Mouse (Mus musculus) forebrain, embryonic 16.5 days (tissue): ENCODE measurements around the gene Sec24b. TPM values are rescaled to one million over a fixed set of nuclear protein-coding genes. Genes with fewer than 3 reads are reported as not detected.

Source experiments
- ATAC-seq: fragments of 200-750 bp; cut with Nextera tagmentation; 2 replicates; pipeline ENCODE4 v1.8.0; 2017; ENCODE audit warnings: mild to moderate bottlenecking, moderate library complexity
- H3K27ac ChIP-seq: fragments of 300-500 bp; sonication (generic); 2 replicates; pipeline ENCODE4 v1.5.1; 2014; ENCODE audit warnings: low read length, control low read depth
- H3K27me3 ChIP-seq: fragments of 300-500 bp; sonication (generic); replicated peaks from 2 replicates; pipeline ENCODE4 v1.6.1; 2014; ENCODE audit warnings: low read length; ENCODE audit not compliant: control insufficient read depth, insufficient read depth
- H3K36me3 ChIP-seq: fragments of 300-500 bp; sonication (generic); 2 replicates; pipeline ENCODE4 v1.6.1; 2014; ENCODE audit not compliant: control insufficient read depth, insufficient read depth
- H3K4me1 ChIP-seq: fragments of 300-500 bp; sonication (generic); replicated peaks from 2 replicates; pipeline ENCODE4 v1.6.1; 2014; ENCODE audit warnings: low read length; ENCODE audit not compliant: control insufficient read depth, insufficient read depth
- H3K4me2 ChIP-seq: fragments of 300-500 bp; sonication (generic); 2 replicates; pipeline ENCODE4 v1.6.1; 2014; ENCODE audit warnings: mild to moderate bottlenecking, low read length, control low read depth
- H3K4me3 ChIP-seq: fragments of 300-500 bp; sonication (generic); replicated peaks from 2 replicates; pipeline ENCODE4 v1.5.1; 2014; ENCODE audit warnings: mild to moderate bottlenecking, low read length, control low read depth
- H3K9ac ChIP-seq: fragments of 300-500 bp; sonication (generic); replicated peaks from 2 replicates; pipeline ENCODE4 v1.6.1; 2014; ENCODE audit warnings: low read depth, low read length, control low read depth
- H3K9me3 ChIP-seq: fragments of 300-500 bp; sonication (generic); 2 replicates; pipeline ENCODE4 v1.6.1; 2016; ENCODE audit warnings: low read length; ENCODE audit not compliant: control insufficient read depth
- WGBS: fragments of 180-500 bp; shearing (Covaris S2); extraction: QIAGEN DNeasy Blood & Tissue Kit; methylation state at CpG from one replicate; pipeline ENCODE4 v1.1.7; 2014; 5-methylcytosine and 5-hydroxymethylcytosine counted together
- polyA plus RNA-seq: library from polyadenylated mRNA; unstranded; fragments of >200 nt; fragmentation: Nextera tagmentation; extraction: Ambion mirVana; gene quantifications from 2 replicates; pipeline ENCODE4 v1.2.1, GENCODE M21; 2015

Gene Sec24b
- polyA plus RNA-seq, 1 experiment from 2014 or later: 33.6 TPM

DNA sequence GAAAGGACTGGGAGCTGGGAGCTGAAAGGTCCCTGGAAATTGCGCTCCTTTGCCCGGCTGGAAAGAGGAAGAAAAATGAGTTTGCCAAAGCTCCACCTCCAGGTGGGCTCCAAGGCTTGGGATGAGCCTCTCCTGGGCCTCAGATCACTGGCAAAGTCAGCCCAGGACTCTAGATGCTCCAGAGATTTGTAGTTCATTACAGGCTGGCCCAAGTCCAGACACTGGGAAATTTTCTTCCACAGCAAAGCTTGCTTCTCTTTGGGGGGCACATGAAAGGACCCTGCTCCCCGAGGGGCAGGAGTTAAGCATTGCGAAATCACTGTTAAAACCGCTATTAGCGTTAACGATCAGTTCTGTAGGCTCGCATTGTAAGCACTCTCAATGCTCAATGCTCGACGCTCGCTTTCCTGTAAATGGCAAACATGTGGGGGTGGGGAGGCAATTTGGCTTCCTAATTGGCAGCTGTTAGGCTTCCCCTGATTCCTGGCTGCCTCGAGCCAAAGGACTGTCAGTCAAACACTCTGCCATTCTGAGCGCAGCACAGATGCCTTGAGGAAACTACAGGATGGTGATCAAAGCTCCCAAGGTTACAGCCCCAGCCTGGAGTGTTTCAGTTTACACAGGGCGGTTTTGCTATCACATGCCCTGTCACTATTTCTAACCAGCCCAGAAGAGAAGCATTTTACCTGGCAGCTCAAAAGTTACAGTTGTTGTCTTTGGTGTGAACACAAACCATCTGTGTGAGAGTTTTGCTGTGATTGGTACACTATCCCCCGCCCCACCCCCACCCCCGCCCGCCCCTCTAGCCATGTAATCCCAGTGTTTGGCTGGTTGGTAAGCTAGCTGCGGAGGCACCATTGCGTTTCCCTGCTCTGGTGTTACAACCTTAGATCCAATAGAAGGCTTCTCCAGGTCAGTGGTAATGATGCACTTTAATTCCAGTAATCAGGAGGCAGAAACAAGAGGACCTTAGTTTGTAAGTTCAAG lies 90.5 kb downstream of the Sec24b start:
- Histone ChIP-seq H3K4me2 (peak overlapping the region; percentile 99), H3K4me1 (peaks cover 22% of the 10 kb centered on the region), H3K27me3 (peaks cover 5% of the 10 kb centered on the region; the same call in 1 of the 2 replicates), H3K4me3 (peak overlapping the region; percentile 63), H3K9me3 (no peaks in the 10 kb centered on the region), H3K27ac (peak overlapping the region; percentile 58), H3K36me3 (no peaks in the 10 kb centered on the region), H3K9ac (peak overlapping the region; percentile 18; the same call in 1 of the 2 replicates)
- WGBS: 3% methylated on average over 19 of the region's 19 CpGs
- ATAC-seq: peak; percentile 96

DNA sequence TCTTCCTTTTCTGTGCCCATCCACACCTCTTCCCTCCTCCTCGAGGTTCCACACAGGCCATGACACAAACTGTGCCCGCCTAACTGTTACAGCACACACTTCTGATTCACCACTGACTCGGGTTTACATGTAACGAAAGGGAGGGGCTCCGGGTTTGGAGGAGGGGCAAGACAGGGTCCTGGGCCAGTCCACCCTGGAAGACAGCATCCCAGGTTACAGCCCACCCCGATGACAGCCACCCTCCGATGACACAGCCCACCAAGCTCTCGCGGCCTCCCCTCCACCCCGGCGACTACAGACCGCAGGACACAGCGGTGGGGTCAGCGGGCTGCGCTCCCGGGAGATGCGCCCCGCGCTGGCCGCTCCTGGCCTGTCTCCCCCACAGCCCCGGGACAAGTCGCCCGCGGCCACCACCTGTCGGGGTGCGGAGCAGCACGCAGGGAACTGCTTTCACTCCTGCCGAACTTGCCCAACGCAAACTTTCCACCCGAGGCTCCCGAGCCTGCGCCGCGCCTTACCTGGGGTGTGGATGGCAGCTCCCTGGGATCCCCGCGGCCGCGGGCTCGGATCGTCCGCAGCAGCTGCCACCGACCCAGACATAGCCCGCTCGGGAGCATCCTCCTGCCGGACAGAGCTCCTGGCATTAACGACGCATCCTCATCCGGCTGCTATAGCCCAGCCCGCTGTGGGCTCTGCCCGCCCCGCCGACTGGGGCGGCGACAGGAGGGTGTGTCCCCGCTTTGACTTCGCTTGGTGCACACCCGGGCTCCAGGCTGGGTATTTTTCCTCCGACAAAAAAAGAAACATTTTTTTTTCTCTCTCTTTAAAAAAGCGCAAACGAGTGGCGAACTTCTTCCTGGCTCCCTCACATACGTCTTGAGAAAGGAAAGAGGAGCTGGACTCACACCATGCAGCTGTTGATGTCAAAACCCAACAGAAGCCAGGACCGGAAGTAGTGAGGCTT lies 91.6 kb downstream of the Sec24b start, which contains the start of gene Mcub:
Gene Mcub, minus strand, starts transcription at position 775 of the 964 bp plus-strand sequence.
- Histone ChIP-seq H3K27ac (peak within 1 kb of the TSS; percentile 29), H3K27me3 (peaks cover 5% of the 10 kb centered on the region; the same call in 1 of the 2 replicates), H3K9me3 (no peaks in the 10 kb centered on the region), H3K4me3 (peak within 1 kb of the TSS; percentile 63), H3K4me2 (peak within 1 kb of the TSS; percentile 99), H3K4me1 (peaks cover 22% of the 10 kb centered on the region), H3K36me3 (no peaks in the 10 kb centered on the region), H3K9ac (peak within 1 kb of the TSS; percentile 59)
- peak; percentile 26 for ATAC-seq
- WGBS: under 1% methylated on average over 63 of the region's 63 CpGs

DNA sequence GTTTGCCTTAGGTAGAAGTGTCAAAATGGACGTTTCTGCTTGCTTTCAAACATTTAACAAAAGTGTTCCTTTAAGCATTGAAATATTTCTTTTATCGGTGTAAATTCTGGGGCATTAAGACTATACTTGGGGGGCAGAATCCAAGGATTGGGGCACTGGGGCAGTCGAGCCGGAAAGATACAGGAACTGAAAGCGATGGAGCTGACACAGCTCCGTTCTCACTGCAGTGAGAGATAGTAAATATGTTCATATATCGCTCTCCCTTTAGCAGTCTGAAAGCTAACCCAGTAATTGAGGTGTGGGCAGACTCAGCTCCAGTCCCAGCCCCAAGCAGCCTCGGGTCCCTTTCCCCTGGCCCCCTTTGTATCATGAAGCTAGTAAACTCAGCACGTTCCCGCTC lies 92.3 kb downstream of the Sec24b start:
- Histone ChIP-seq H3K27me3 (peaks cover 5% of the 10 kb centered on the region; the same call in 1 of the 2 replicates), H3K9me3 (no peaks in the 10 kb centered on the region), H3K9ac (no peak overlapping the region), H3K36me3 (no peaks in the 10 kb centered on the region), H3K4me3 (peak overlapping the region; percentile 63), H3K4me1 (peaks cover 22% of the 10 kb centered on the region), H3K27ac (no peak overlapping the region), H3K4me2 (peak overlapping the region; percentile 99)
- 31% methylated on average over 10 of the region's 10 CpGs for whole genome bisulfite sequencing
- ATAC-seq: no peak

DNA sequence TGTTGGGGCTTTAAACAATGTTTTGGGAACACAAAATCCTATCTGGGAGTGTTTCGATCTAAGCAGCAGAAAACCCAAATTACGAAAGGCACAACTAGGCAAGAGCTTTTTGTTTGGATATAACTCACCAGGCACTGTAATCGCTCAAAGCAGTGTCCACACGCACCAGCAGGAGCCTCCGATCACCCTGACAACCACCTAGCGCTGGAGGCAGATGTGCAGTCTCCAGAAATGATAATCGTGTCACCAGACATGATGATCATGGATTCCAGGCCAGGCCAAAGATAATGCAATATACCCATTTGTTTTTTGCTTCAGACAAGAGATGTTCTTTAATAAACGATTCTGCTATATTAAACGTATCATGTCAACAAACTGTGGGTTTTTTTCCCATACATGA lies 93.5 kb downstream of the Sec24b start:
- no peak overlapping the region for H3K4me2 ChIP-seq
- no peaks in the 10 kb centered on the region for H3K36me3 ChIP-seq
- no peak overlapping the region for H3K27ac ChIP-seq
- no peak overlapping the region for H3K4me3 ChIP-seq
- peaks cover 22% of the 10 kb centered on the region for H3K4me1 ChIP-seq
- peaks cover 5% of the 10 kb centered on the region; the same call in 1 of the 2 replicates for H3K27me3 ChIP-seq
- no peak for ATAC-seq
- no peaks in the 10 kb centered on the region for H3K9me3 ChIP-seq
- no peak overlapping the region for H3K9ac ChIP-seq
- 79% methylated on average over 9 of the region's 9 CpGs for WGBS

DNA sequence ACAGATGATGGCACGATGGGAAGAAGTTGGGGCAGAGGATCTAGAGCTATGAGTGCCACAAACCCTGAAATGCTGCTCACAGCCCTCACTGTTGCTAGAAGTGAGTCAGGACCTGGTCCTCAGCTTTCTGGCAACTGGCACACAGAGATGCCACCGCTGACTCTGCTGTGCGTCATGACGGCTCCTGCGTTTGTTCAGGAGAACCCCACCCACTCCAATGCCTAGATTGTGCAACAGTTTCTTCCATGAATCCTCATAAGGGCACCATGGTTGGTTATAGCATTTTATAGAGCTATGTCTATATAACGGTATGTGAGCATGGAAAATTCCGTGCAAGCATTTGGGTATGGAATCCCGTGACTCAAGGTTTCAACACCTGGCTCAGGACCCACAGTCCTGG lies 96.7 kb downstream of the Sec24b start:
- Histone ChIP-seq H3K4me3 (no peak overlapping the region), H3K4me2 (no peak overlapping the region), H3K9me3 (no peaks in the 10 kb centered on the region), H3K36me3 (no peaks in the 10 kb centered on the region), H3K4me1 (peaks cover 5% of the 10 kb centered on the region; the same call in 1 of the 2 replicates), H3K27ac (no peak overlapping the region), H3K27me3 (peaks cover 5% of the 10 kb centered on the region; the same call in 1 of the 2 replicates), H3K9ac (no peak overlapping the region)
- ATAC-seq: no peak
- WGBS: 93% methylated on average over 8 of the region's 8 CpGs

DNA sequence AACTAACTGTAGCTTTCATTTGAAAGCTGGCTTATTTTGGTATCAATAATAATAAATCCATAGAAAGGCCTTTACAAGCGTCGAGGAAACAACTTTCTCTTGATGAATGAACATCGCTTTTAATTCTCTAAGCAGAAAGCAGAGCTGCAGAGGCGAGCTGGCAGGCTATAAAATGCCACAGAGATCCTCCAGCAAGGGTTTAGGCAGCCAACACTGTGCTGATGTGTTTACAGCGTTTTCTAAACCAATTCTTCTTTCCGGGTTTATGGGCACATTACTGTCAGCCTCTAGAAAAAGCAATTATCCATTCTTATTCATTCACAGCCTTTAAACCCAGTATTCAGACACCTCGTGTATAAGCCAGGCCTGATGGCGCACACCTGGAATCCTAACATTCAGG lies 98.8 kb downstream of the Sec24b start:
- Histone ChIP-seq H3K27me3 (no peaks in the 10 kb centered on the region), H3K4me1 (no peaks in the 10 kb centered on the region), H3K9ac (no peak overlapping the region), H3K4me2 (no peak overlapping the region), H3K9me3 (no peaks in the 10 kb centered on the region), H3K27ac (no peak overlapping the region), H3K4me3 (no peak overlapping the region), H3K36me3 (no peaks in the 10 kb centered on the region)
- no peak for ATAC-seq
- WGBS: 49% methylated on average over 8 of the region's 8 CpGs

DNA sequence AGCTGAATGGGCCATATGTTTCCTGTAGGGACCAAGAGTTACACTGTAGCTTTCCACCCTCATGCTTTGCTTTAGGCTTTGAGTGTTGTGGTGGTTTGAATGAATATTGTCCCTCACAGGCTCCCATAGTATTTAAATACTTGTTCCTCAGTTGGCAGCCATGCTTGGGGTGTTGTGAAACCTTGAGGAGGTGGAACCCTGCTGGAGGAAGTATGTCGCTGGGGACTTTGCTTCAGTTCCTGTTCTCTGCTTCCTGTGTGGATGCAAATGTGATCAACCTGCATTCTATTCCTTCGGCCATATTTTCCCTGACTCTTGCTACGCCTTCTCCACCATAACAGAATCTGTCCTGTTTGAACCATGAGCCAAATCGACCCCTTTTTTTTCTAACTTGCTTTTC lies 108.1 kb downstream of the Sec24b start:
- Histone ChIP-seq H3K27ac (no peak overlapping the region), H3K4me1 (no peaks in the 10 kb centered on the region), H3K27me3 (no peaks in the 10 kb centered on the region), H3K4me2 (no peak overlapping the region), H3K36me3 (no peaks in the 10 kb centered on the region), H3K4me3 (no peak overlapping the region), H3K9me3 (no peaks in the 10 kb centered on the region), H3K9ac (no peak overlapping the region)
- no peak for ATAC-seq
- WGBS: 85% methylated on average over 4 of the region's 4 CpGs

DNA sequence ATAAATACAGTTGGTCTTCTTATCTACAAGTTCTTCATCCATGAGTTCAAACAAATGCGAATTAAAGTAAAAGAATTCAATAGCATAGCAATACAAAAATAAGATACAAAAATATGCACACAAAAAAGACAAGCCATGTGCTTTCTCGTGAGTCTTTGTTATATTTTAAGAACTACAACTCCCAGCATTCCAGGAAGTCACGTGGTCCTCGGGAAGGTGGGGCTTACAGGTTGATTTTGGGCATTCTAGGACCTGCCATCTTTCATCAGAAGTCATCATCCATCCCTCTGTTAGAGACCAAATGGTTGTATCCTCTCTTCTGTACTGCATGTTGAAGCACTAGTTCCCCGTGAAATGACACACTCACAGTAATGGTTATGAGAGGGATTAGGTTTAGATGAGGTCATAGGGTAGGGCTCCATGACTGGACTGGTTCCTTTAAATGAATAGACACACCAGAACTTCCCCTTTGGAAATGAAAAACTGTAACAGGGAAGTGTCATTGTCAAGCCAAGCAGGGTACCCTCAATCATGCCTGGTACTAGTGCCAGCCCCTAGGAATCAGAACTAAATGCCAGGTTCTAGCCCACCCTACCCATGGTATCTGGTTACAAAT lies 112.1 kb downstream of the Sec24b start:
- H3K9me3 ChIP-seq: no peaks in the 10 kb centered on the region
- H3K4me2 ChIP-seq: no peak overlapping the region
- no peaks in the 10 kb centered on the region for H3K4me1 ChIP-seq
- no peaks in the 10 kb centered on the region for H3K27me3 ChIP-seq
- 81% methylated on average over 5 of the region's 5 CpGs for WGBS
- H3K36me3 ChIP-seq: no peaks in the 10 kb centered on the region
- no peak for ATAC-seq
- no peak overlapping the region for H3K27ac ChIP-seq
- H3K9ac ChIP-seq: no peak overlapping the region
- H3K4me3 ChIP-seq: no peak overlapping the region
